Mouse (Mus musculus) MEL (cell line): ENCODE results near the gene Jmjd8.

Experiments
- ELF1 ChIP-seq: IDR thresholded peaks from 2 replicates; pipeline ENCODE4 v1.6.1; 2014; ENCODE audit warnings: low read depth, mild to moderate bottlenecking, inconsistent platforms, low read length, improper control_type of control experiment, moderate library complexity
- GATA1 ChIP-seq: IDR thresholded peaks from 2 replicates; pipeline ENCODE4 v1.6.1; 2011; ENCODE audit warnings: low read depth, low read length, improper control_type of control experiment
- HCFC1 ChIP-seq: IDR thresholded peaks from 2 replicates; pipeline ENCODE4 v1.6.1; 2012; ENCODE audit warnings: low read depth, mild to moderate bottlenecking, inconsistent platforms, low read length, improper control_type of control experiment, moderate library complexity
- MAZ ChIP-seq: IDR thresholded peaks from 2 replicates; pipeline ENCODE4 v1.6.1; 2012; ENCODE audit warnings: low read depth, mild to moderate bottlenecking, inconsistent platforms, low read length, improper control_type of control experiment
- POLR2A ChIP-seq, 2 experiments: IDR thresholded peaks; 2 replicates each; pipeline ENCODE4 v1.6.1; 2011 to 2012; ENCODE audit warnings: low read length in 2 of 2, mild to moderate bottlenecking in 2 of 2, control low read depth in 1 of 2, improper control_type of control experiment in 1 of 2, low read depth in 1 of 2, moderate library complexity in 1 of 2; ENCODE audit not compliant: control insufficient read depth in 1 of 2, insufficient read depth in 1 of 2, poor library complexity in 1 of 2
- RAD21 ChIP-seq: IDR thresholded peaks from 2 replicates; pipeline ENCODE4 v1.6.1; 2011; ENCODE audit warnings: mild to moderate bottlenecking, low read depth, low read length, improper control_type of control experiment
- SIN3A ChIP-seq: IDR thresholded peaks from 2 replicates; pipeline ENCODE4 v1.6.1; 2012; ENCODE audit warnings: low read length, improper control_type of control experiment, inconsistent platforms

GRCm38 (mm10) chr17:25873405-25874147 is 44.9 kb downstream of the Jmjd8 start:
- TF ChIP-seq MAZ (no peak), RAD21 (no peak), ELF1 (no peak), HCFC1 (0 out of 2 replicates have a peak, but pooled peaks have one; percentile 12), SIN3A (peak; percentile 20; the same call in 1 of the 2 replicates), POLR2A (IDR thresholded peaks at IDR 0.05; ENCODE audit: control insufficient read depth in 1 of 2, insufficient read depth in 1 of 2, low read depth in 1 of 2, low read length in 2 of 2, poor library complexity in 1 of 2) (no peak), GATA1 (no peak)
